Mouse (Mus musculus) embryonic stem cell, embryonic (primary cell): ENCODE results near the gene Nrxn2.

Experiments used
- CTCF ChIA-PET, 4 experiments: fragments of 300-600 bp in 2 of 4; fragments of 350-600 bp in 2 of 4; sonication (Branson Sonifier 250); formaldehyde crosslinking; loops; one replicate each; lab custom pipeline; 2022; ENCODE audit warnings: inconsistent platforms in 2 of 4; lab: Charles Lee
- POLR2A ChIA-PET, 4 experiments: fragments of 300-600 bp in 2 of 4; fragments of 350-600 bp in 2 of 4; sonication (Branson Sonifier 250); formaldehyde crosslinking; loops; one replicate each; lab custom pipeline; 2022; ENCODE audit warnings: antibody characterized with exemption in 4 of 4, inconsistent platforms in 1 of 4; lab: Charles Lee

The Nrxn2 gene

GRCm38 (mm10) chr19:6416894-6417761, 1.4 kb upstream of the Nrxn2 start:
- ChIA-PET POLR2A (interaction anchor here in 3 of 4 experiments (0.7 to 8.5 kb wide), 21 partner anchors 9 to 493 kb away, joined by 3 to 89 read pairs (median 4); partner anchors contain the start of genes Sf1 (in 2 of the 3), Prdx5 (in 1 of the 3) and Rasgrp2 (in 1 of the 3)), CTCF (interaction anchor here (0.6 to 5.5 kb wide), 28 partner anchors 8 to 1243 kb away, joined by 3 to 42 read pairs (median 3); partner anchors contain the start of gene Pygm (in 1 of the 4))

GRCm38 (mm10) chr19:6418984-6419692, 607 bp downstream of the Nrxn2 start:
- CTCF ChIA-PET: interaction anchor here (0.6 to 5.5 kb wide), 9 partner anchors 8 to 851 kb away, joined by 3 to 42 read pairs (median 4); partner anchors contain the start of gene Ap5b1 (in 1 of the 4)
- POLR2A ChIA-PET: interaction anchor here in 2 of 4 experiments (0.6 to 8.5 kb wide), 8 partner anchors 12 to 126 kb away, joined by 3 to 89 read pairs (median 3); partner anchors contain the start of gene Sf1 (in 1 of the 2)

GRCm38 (mm10) chr19:6419805-6420310, 1.3 kb downstream of the Nrxn2 start:
- POLR2A ChIA-PET: interaction anchor here in 2 of 4 experiments (1.1 to 8.5 kb wide), 8 partner anchors 9 to 56 kb away, joined by 3 to 89 read pairs (median 3); partner anchors contain the start of gene Sf1 (in 1 of the 2)

GRCm38 (mm10) chr19:6420481-6421210, 2.1 kb downstream of the Nrxn2 start:
- ChIA-PET CTCF (no interaction called here), POLR2A (interaction anchor here in 2 of 4 experiments (1.1 to 8.5 kb wide), 6 partner anchors 8 to 31 kb away, joined by 3 to 89 read pairs (median 3); no protein-coding TSS in a partner anchor)

More at GRCm38 (mm10) chr19:6419805-6420310, 1.3 kb downstream of the Nrxn2 start:
- CTCF ChIA-PET: interaction anchor here (0.6 to 5.5 kb wide), 6 partner anchors 9 to 852 kb away, joined by 3 to 42 read pairs (median 4); partner anchors contain the start of gene Ap5b1 (in 1 of the 4)

GRCm38 (mm10) chr19:6421211-6421590, 2.7 kb downstream of the Nrxn2 start:
- ChIA-PET POLR2A (interaction anchor here in 1 of 4 experiments (1.5 kb wide), 1 partner anchor 20 kb away, joined by 3 read pairs; no protein-coding TSS in a partner anchor), CTCF (no interaction called here)

GRCm38 (mm10) chr19:6422014-6422413, 3.5 kb downstream of the Nrxn2 start:
- CTCF ChIA-PET: no interaction called here
- POLR2A ChIA-PET: interaction anchor here in 1 of 4 experiments (1.1 kb wide), 1 partner anchor 17 kb away, joined by 3 read pairs; no protein-coding TSS in a partner anchor

GRCm38 (mm10) chr19:6423241-6423640, 4.7 kb downstream of the Nrxn2 start:
- POLR2A ChIA-PET: interaction anchor here in 2 of 4 experiments (0.9 to 1.6 kb wide), 5 partner anchors 10 to 39 kb away, joined by 3 to 5 read pairs (median 3); partner anchors contain the start of gene Pygm (in 1 of the 2)
- CTCF ChIA-PET: interaction anchor here in 1 of 4 experiments (1.3 kb wide), 1 partner anchor 29 kb away, joined by 3 read pairs; no protein-coding TSS in a partner anchor

GRCm38 (mm10) chr19:6424137-6424881, 5.8 kb downstream of the Nrxn2 start:
- POLR2A ChIA-PET: interaction anchor here in 2 of 4 experiments (0.9 to 1.6 kb wide), 3 partner anchors 12 to 61 kb away, joined by 3 to 5 read pairs (median 3); partner anchors contain the start of genes Pygm (in 1 of the 2) and Sf1 (in 1 of the 2)
- CTCF ChIA-PET: interaction anchor here in 1 of 4 experiments (1.3 to 1.4 kb wide), 2 partner anchors 19 to 28 kb away, joined by 3 to 4 read pairs; no protein-coding TSS in a partner anchor

- POLR2A ChIA-PET: interaction anchor here in 3 of 4 experiments (0.6 to 1.7 kb wide), 6 partner anchors 10 to 147 kb away, joined by 3 to 8 read pairs (median 4); partner anchors contain the start of gene Sf1 (in 1 of the 3)
- CTCF ChIA-PET: interaction anchor here in 1 of 4 experiments (1.0 to 2.0 kb wide), 3 partner anchors 10 to 27 kb away, joined by 3 to 9 read pairs (median 4); no protein-coding TSS in a partner anchor
Measured at GRCm38 (mm10) chr19:6425595-6425994, 7.1 kb downstream of the Nrxn2 start.

- CTCF ChIA-PET: interaction anchor here (0.6 to 2.0 kb wide), 12 partner anchors 8 to 32 kb away, joined by 3 to 9 read pairs (median 4); partner anchors contain the start of gene Nrxn2 (in 1 of the 4)
Measured at GRCm38 (mm10) chr19:6426703-6427500, 8.4 kb downstream of the Nrxn2 start.

GRCm38 (mm10) chr19:6427653-6428434, 9.3 kb downstream of the Nrxn2 start:
- ChIA-PET CTCF (interaction anchor here (0.6 to 2.1 kb wide), 16 partner anchors 8 to 610 kb away, joined by 3 to 23 read pairs (median 4); partner anchors contain the start of gene Dnajc4 (in 1 of the 4)), POLR2A (interaction anchor here in 3 of 4 experiments (0.8 to 2.7 kb wide), 18 partner anchors 10 to 102 kb away, joined by 3 to 11 read pairs (median 4); no protein-coding TSS in a partner anchor)

More at GRCm38 (mm10) chr19:6426703-6427500, 8.4 kb downstream of the Nrxn2 start:
- POLR2A ChIA-PET: interaction anchor here in 2 of 4 experiments (0.6 to 2.7 kb wide), 16 partner anchors 9 to 186 kb away, joined by 3 to 11 read pairs (median 4); no protein-coding TSS in a partner anchor

GRCm38 (mm10) chr19:6428501-6429200, 10.1 kb downstream of the Nrxn2 start:
- ChIA-PET CTCF (interaction anchor here in 3 of 4 experiments (0.8 to 2.1 kb wide), 14 partner anchors 10 to 551 kb away, joined by 3 to 23 read pairs (median 4); no protein-coding TSS in a partner anchor), POLR2A (interaction anchor here in 3 of 4 experiments (0.5 to 2.7 kb wide), 16 partner anchors 8 to 621 kb away, joined by 3 to 11 read pairs (median 3); partner anchors contain the start of genes Sf1 (in 2 of the 3) and Arl2 (in 1 of the 3))

GRCm38 (mm10) chr19:6443016-6443415, 24.5 kb downstream of the Nrxn2 start:
- ChIA-PET CTCF (interaction anchor here in 1 of 4 experiments (0.6 to 1.9 kb wide), 5 partner anchors 9 to 111 kb away, joined by 3 to 9 read pairs (median 5); no protein-coding TSS in a partner anchor), POLR2A (interaction anchor here in 3 of 4 experiments (0.9 to 2.3 kb wide), 3 partner anchors 9 to 31 kb away, joined by 3 to 9 read pairs (median 3); no protein-coding TSS in a partner anchor)
